Mouse (Mus musculus) midbrain, embryonic 14.5 days (tissue): Measurements from ENCODE around the gene Cd82. TPM values are rescaled to one million over a fixed set of nuclear protein-coding genes. Genes with fewer than 3 reads are reported as not detected.

Experiments used
- ATAC-seq: fragments of 200-750 bp; cut with Nextera tagmentation; 2 replicates; pipeline ENCODE4 v1.8.0; 2017; ENCODE audit warnings: moderate number of reproducible peaks, moderate library complexity; ENCODE audit not compliant: low FRiP score, low TSS enrichment
- DNase-seq: peaks from one replicate; pipeline ENCODE4 v3.0.0-alpha.2; 2015
- H3K27ac ChIP-seq: fragments of 300-500 bp; sonication (generic); replicated peaks from 2 replicates; pipeline ENCODE4 v1.5.1; 2014; ENCODE audit warnings: mild to moderate bottlenecking, low read depth, low read length, moderate library complexity
- H3K27me3 ChIP-seq: fragments of 300-500 bp; sonication (generic); 2 replicates; pipeline ENCODE4 v1.6.1; 2014; ENCODE audit warnings: low read length, control low read depth, mixed read lengths; ENCODE audit not compliant: control insufficient read depth, insufficient read depth
- H3K36me3 ChIP-seq: fragments of 300-500 bp; sonication (generic); 2 replicates; pipeline ENCODE4 v1.6.1; 2014; ENCODE audit warnings: low read length, control low read depth; ENCODE audit not compliant: control insufficient read depth, insufficient read depth
- H3K4me1 ChIP-seq: fragments of 300-500 bp; sonication (generic); 2 replicates; pipeline ENCODE4 v1.6.1; 2014; ENCODE audit warnings: mild to moderate bottlenecking, antibody characterized with exemption, low read length, control low read depth; ENCODE audit not compliant: control insufficient read depth, insufficient read depth
- H3K4me2 ChIP-seq: fragments of 300-500 bp; sonication (generic); 2 replicates; pipeline ENCODE4 v1.6.1; 2014; ENCODE audit warnings: mild to moderate bottlenecking, low read length, moderate library complexity
- H3K4me3 ChIP-seq: fragments of 300-500 bp; sonication (generic); replicated peaks from 2 replicates; pipeline ENCODE4 v1.5.1; 2014; ENCODE audit warnings: low read depth, low read length
- H3K9ac ChIP-seq: fragments of 300-500 bp; sonication (generic); replicated peaks from 2 replicates; pipeline ENCODE4 v1.6.1; 2014; ENCODE audit warnings: mild to moderate bottlenecking, low read length, moderate library complexity
- H3K9me3 ChIP-seq: fragments of 300-500 bp; sonication (generic); 2 replicates; pipeline ENCODE4 v1.6.1; 2016; ENCODE audit warnings: low read length, control low read depth, mixed read lengths; ENCODE audit not compliant: control insufficient read depth
- WGBS: fragments of 180-500 bp; shearing (Covaris S2); extraction: QIAGEN DNeasy Blood & Tissue Kit; methylation state at CpG from one replicate; pipeline ENCODE4 v1.1.7; 2014; 5-methylcytosine and 5-hydroxymethylcytosine counted together
- microRNA-seq: library from miRNA; unstranded; fragments of <30 nt; microRNA quantifications from one replicate; pipeline ENCODE4, GENCODE M21; 2016
- polyA plus RNA-seq: library from polyadenylated mRNA; unstranded; fragments of >200 nt; fragmentation: Nextera tagmentation; extraction: Ambion mirVana; gene quantifications from 2 replicates; pipeline ENCODE4 v1.2.1, GENCODE M21; 2014

Cd82 gene
- polyA plus RNA-seq, 1 experiment from 2014 or later, result 14.1 TPM

GRCm38 (mm10) chr2:93372872-93373271 lies 90.1 kb downstream of the Cd82 start:
- H3K9me3 ChIP-seq, result no peaks in the 10 kb centered on the region
- H3K36me3 ChIP-seq, result no peaks in the 10 kb centered on the region
- WGBS, result 97% methylated on average over 10 of the region's 10 CpGs
- no peak overlapping the region for H3K9ac ChIP-seq
- H3K4me3 ChIP-seq, result no peak overlapping the region
- ATAC-seq (no peak), DNase-seq (no peak)
- no peaks in the 10 kb centered on the region for H3K27me3 ChIP-seq
- no peak overlapping the region for H3K27ac ChIP-seq
- H3K4me2 ChIP-seq, result no peak overlapping the region
- H3K4me1 ChIP-seq, result peaks cover 6% of the 10 kb centered on the region

GRCm38 (mm10) chr2:93372097-93372571 lies 90.8 kb downstream of the Cd82 start:
- H3K4me3 ChIP-seq, result no peak overlapping the region
- 20% methylated on average over 6 of the region's 6 CpGs for WGBS
- H3K36me3 ChIP-seq, result no peaks in the 10 kb centered on the region
- H3K4me2 ChIP-seq, result no peak overlapping the region
- ATAC-seq, result no peak
- H3K27ac ChIP-seq, result no peak overlapping the region
- peaks cover 14% of the 10 kb centered on the region for H3K4me1 ChIP-seq
- peak; percentile 44 for DNase-seq
- H3K27me3 ChIP-seq, result no peaks in the 10 kb centered on the region
- no peak overlapping the region for H3K9ac ChIP-seq
- H3K9me3 ChIP-seq, result no peaks in the 10 kb centered on the region

Small RNAs within 50 kb of the gene (microRNA-seq; reads per million reads assigned to microRNA genes)
- gene Mir7001, result not detected

Other genes starting within 250 kb of the Cd82 start
- 21.2 and 27.8 TPM in 2 replicates for gene Tspan18, start 128.6 kb downstream of the Cd82 start, polyA plus RNA-seq
- not detected in 2 replicates for gene Gm10803, start 97.4 kb upstream of the Cd82 start, polyA plus RNA-seq
- 0.05 and 0.80 TPM in 2 replicates for gene Alx4, start 179.2 kb upstream of the Cd82 start, polyA plus RNA-seq